Mouse (Mus musculus) MEL (cell line): Measurements from ENCODE around the gene Pfpl. TPM values are rescaled to one million over a fixed set of nuclear protein-coding genes. Genes with fewer than 3 reads are reported as not detected.

ENCODE experiments used
- DNase-seq: peaks from one replicate; pipeline ENCODE4 v3.0.0; 2011; ENCODE audit warnings: low read depth, low spot score
- H3K27ac ChIP-seq: 2 replicates; pipeline ENCODE4 v1.5.1; 2012; ENCODE audit warnings: low read depth, mild to moderate bottlenecking, control low read depth, low read length, moderate library complexity; ENCODE audit not compliant: control insufficient read depth
- H3K27me3 ChIP-seq, 2 experiments: fragments of 150-350 bp in 1 of 2; sonication (generic) in 1 of 2; 2 replicates each; pipeline ENCODE4 v1.6.1; 2012; ENCODE audit warnings: low read length in 2 of 2, mild to moderate bottlenecking in 2 of 2, improper control_type of control experiment in 1 of 2, moderate library complexity in 1 of 2; ENCODE audit not compliant: insufficient read depth in 2 of 2, control insufficient read depth in 1 of 2
- H3K36me3 ChIP-seq, 2 experiments: 2 replicates each; pipeline ENCODE4 v1.6.1; 2012 to 2014; ENCODE audit warnings: low read length in 2 of 2, improper control_type of control experiment in 1 of 2, inconsistent platforms in 1 of 2, mild to moderate bottlenecking in 1 of 2; ENCODE audit not compliant: insufficient read depth in 2 of 2, control insufficient read depth in 1 of 2
- H3K4me1 ChIP-seq, 2 experiments: fragments of 150-350 bp in 1 of 2; sonication (generic) in 1 of 2; 2 replicates each; pipeline ENCODE4 v1.6.1; 2012; ENCODE audit warnings: low read length in 2 of 2, improper control_type of control experiment in 1 of 2, mild to moderate bottlenecking in 1 of 2; ENCODE audit not compliant: insufficient read depth in 2 of 2, control insufficient read depth in 1 of 2
- H3K4me3 ChIP-seq, 2 experiments: fragments of 150-350 bp in 1 of 2; sonication (generic) in 1 of 2; 2 replicates each; pipeline ENCODE4 v1.5.1; 2012; ENCODE audit warnings: low read depth in 2 of 2, low read length in 2 of 2, mild to moderate bottlenecking in 2 of 2, moderate library complexity in 2 of 2, control low read depth in 1 of 2, improper control_type of control experiment in 1 of 2; ENCODE audit not compliant: control insufficient read depth in 1 of 2, insufficient read depth in 1 of 2
- H3K79me2 ChIP-seq: 2 replicates; pipeline ENCODE4 v1.6.1; 2012; ENCODE audit warnings: mild to moderate bottlenecking, low read length, moderate library complexity; ENCODE audit not compliant: control insufficient read depth, poor library complexity, insufficient read depth
- H3K9ac ChIP-seq: 2 replicates; pipeline ENCODE4 v1.6.1; 2012; ENCODE audit warnings: low read depth, mild to moderate bottlenecking, control low read depth, low read length, moderate library complexity; ENCODE audit not compliant: control insufficient read depth, poor library complexity, severe bottlenecking
- H3K9me3 ChIP-seq: fragments of 150-350 bp; sonication (generic); replicated peaks from 2 replicates; pipeline ENCODE4 v1.6.1; 2012; ENCODE audit warnings: mild to moderate bottlenecking, low read length, improper control_type of control experiment, moderate library complexity; ENCODE audit not compliant: insufficient read depth
- BHLHE40 ChIP-seq: IDR thresholded peaks from 2 replicates; pipeline ENCODE4 v1.6.1; 2012; ENCODE audit warnings: low read depth, mild to moderate bottlenecking, inconsistent platforms, low read length, improper control_type of control experiment, borderline replicate concordance
- CHD1 ChIP-seq: IDR thresholded peaks from 2 replicates; pipeline ENCODE4 v1.6.1; 2012; ENCODE audit warnings: low read depth, mild to moderate bottlenecking, inconsistent platforms, low read length, improper control_type of control experiment
- CTCF ChIP-seq, 3 experiments: IDR thresholded peaks in 2 of 3; conservative IDR thresholded peaks in 1 of 3; 2 replicates each; pipeline ENCODE4 v1.5.1; 2011 to 2012; ENCODE audit warnings: low read length in 3 of 3, low read depth in 2 of 3, mild to moderate bottlenecking in 2 of 3, improper control_type of control experiment in 1 of 3, inconsistent platforms in 1 of 3, mixed read lengths in 1 of 3, moderate library complexity in 1 of 3; ENCODE audit not compliant: control insufficient read depth in 1 of 3, insufficient read depth in 1 of 3, poor library complexity in 1 of 3, severe bottlenecking in 1 of 3
- ELF1 ChIP-seq: IDR thresholded peaks from 2 replicates; pipeline ENCODE4 v1.6.1; 2014; ENCODE audit warnings: low read depth, mild to moderate bottlenecking, inconsistent platforms, low read length, improper control_type of control experiment, moderate library complexity
- ETS1 ChIP-seq: IDR thresholded peaks from 2 replicates; pipeline ENCODE4 v1.6.1; 2012; ENCODE audit warnings: low read depth, mild to moderate bottlenecking, inconsistent platforms, low read length, improper control_type of control experiment, moderate library complexity
- HCFC1 ChIP-seq: IDR thresholded peaks from 2 replicates; pipeline ENCODE4 v1.6.1; 2012; ENCODE audit warnings: low read depth, mild to moderate bottlenecking, inconsistent platforms, low read length, improper control_type of control experiment, moderate library complexity
- MAX ChIP-seq: IDR thresholded peaks from 2 replicates; pipeline ENCODE4 v1.6.1; 2011; ENCODE audit warnings: low read length, improper control_type of control experiment
- MAZ ChIP-seq: IDR thresholded peaks from 2 replicates; pipeline ENCODE4 v1.6.1; 2012; ENCODE audit warnings: low read depth, mild to moderate bottlenecking, inconsistent platforms, low read length, improper control_type of control experiment
- MEF2A ChIP-seq: IDR thresholded peaks from 2 replicates; pipeline ENCODE4 v1.6.1; 2014; ENCODE audit warnings: low read depth, mild to moderate bottlenecking, inconsistent platforms, low read length, improper control_type of control experiment; ENCODE audit not compliant: poor library complexity, insufficient replicate concordance, severe bottlenecking; ENCODE audit errors: extremely low read depth
- MXI1 ChIP-seq: IDR thresholded peaks from 2 replicates; pipeline ENCODE4 v1.6.1; 2011; ENCODE audit warnings: mild to moderate bottlenecking, low read depth, low read length, improper control_type of control experiment
- MYB ChIP-seq: IDR thresholded peaks from 2 replicates; pipeline ENCODE4 v1.6.1; 2011; ENCODE audit warnings: mild to moderate bottlenecking, low read depth, low read length, improper control_type of control experiment
- MYC ChIP-seq: IDR thresholded peaks from 2 replicates; pipeline ENCODE4 v1.6.1; 2011; ENCODE audit warnings: low read depth, mild to moderate bottlenecking, low read length, improper control_type of control experiment, moderate library complexity
- NELFE ChIP-seq: IDR thresholded peaks from 2 replicates; pipeline ENCODE4 v1.6.1; 2011; ENCODE audit warnings: low read depth, low read length, improper control_type of control experiment
- POLR2A ChIP-seq, 2 experiments: IDR thresholded peaks; 2 replicates each; pipeline ENCODE4 v1.6.1; 2011 to 2012; ENCODE audit warnings: low read length in 2 of 2, mild to moderate bottlenecking in 2 of 2, control low read depth in 1 of 2, improper control_type of control experiment in 1 of 2, low read depth in 1 of 2, moderate library complexity in 1 of 2; ENCODE audit not compliant: control insufficient read depth in 1 of 2, insufficient read depth in 1 of 2, poor library complexity in 1 of 2
- RAD21 ChIP-seq: IDR thresholded peaks from 2 replicates; pipeline ENCODE4 v1.6.1; 2011; ENCODE audit warnings: mild to moderate bottlenecking, low read depth, low read length, improper control_type of control experiment
- SMC3 ChIP-seq: IDR thresholded peaks from 2 replicates; pipeline ENCODE4 v1.6.1; 2011; ENCODE audit warnings: low read depth, low read length, improper control_type of control experiment
- TBP ChIP-seq: IDR thresholded peaks from 2 replicates; pipeline ENCODE4 v1.8.0; 2011; ENCODE audit warnings: low read depth, low read length, improper control_type of control experiment
- USF1 ChIP-seq: IDR thresholded peaks from 2 replicates; pipeline ENCODE4 v1.6.1; 2014; ENCODE audit warnings: low read depth, mild to moderate bottlenecking, inconsistent platforms, low read length, improper control_type of control experiment, moderate library complexity
- ZC3H11A ChIP-seq: IDR thresholded peaks from 2 replicates; pipeline ENCODE4 v1.6.1; 2012; ENCODE audit warnings: low read depth, mild to moderate bottlenecking, inconsistent platforms, low read length, improper control_type of control experiment
- ZKSCAN1 ChIP-seq: IDR thresholded peaks from 2 replicates; pipeline ENCODE4 v1.6.1; 2012; ENCODE audit warnings: low read depth, mild to moderate bottlenecking, inconsistent platforms, low read length, improper control_type of control experiment, moderate library complexity
- ZMIZ1 ChIP-seq: IDR thresholded peaks from 2 replicates; pipeline ENCODE4 v1.6.1; 2012; ENCODE audit warnings: low read depth, mild to moderate bottlenecking, inconsistent platforms, low read length, improper control_type of control experiment, moderate library complexity
- polyA plus RNA-seq, 2 experiments: library from polyadenylated mRNA; stranded (reverse) in 1 of 2; unstranded in 1 of 2; fragments of >175 nt in 1 of 2; fragments of >200 nt in 1 of 2; gene quantifications; 2 replicates each; pipeline versions ENCODE4 v1.2.1 to v1.2.4; 2012; ENCODE audit warnings: low replicate concordance in 2 of 2, low read depth in 1 of 2; ENCODE audit not compliant: insufficient read length in 2 of 2, insufficient read depth in 1 of 2, missing spikeins in 1 of 2
- total RNA-seq: library from RNA; depleted of rRNA; stranded (reverse); fragments of 300-350 nt; gene quantifications from 2 replicates; pipeline ENCODE4 v1.2.3, GENCODE M21; 2012

Pfpl gene
- total and polyA plus RNA-seq, 3 experiments: not detected

DNA sequence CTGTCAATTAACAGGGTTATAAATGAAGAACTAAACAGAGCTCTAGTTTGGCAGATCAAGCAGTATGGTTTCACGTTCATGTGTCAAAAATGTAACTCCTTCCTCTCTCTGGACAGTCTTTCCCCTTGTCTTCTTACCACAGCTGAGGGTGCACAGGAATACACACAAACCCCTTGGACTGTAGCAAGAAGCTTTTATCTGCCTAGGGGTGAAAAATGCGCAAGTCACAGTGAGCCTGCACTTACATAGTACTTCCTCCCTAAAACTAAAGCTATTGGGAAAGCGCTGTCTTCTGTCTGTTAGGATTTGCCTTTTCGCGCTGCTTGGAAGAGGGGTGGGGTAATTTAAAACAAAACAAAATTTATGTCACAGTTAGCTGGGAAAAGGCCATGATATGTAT lies 36.4 kb downstream of the Pfpl start (continued):
- TF ChIP-seq ETS1: peak; percentile 30; the same call in 1 of the 2 replicates
- TF ChIP-seq ZC3H11A: no peak
- no peak for TF ChIP-seq SMC3
- no peak for TF ChIP-seq MYB
- TF ChIP-seq MYC: no peak
- TF ChIP-seq POLR2A (IDR thresholded peaks at IDR 0.05; ENCODE audit: control insufficient read depth in 1 of 2, insufficient read depth in 1 of 2, low read depth in 1 of 2, low read length in 2 of 2, poor library complexity in 1 of 2): no peak
- no peak for TF ChIP-seq CTCF (IDR thresholded peaks at IDR 0.05 in 2 of 3, conservative IDR thresholded peaks at IDR 0.05 in 1 of 3; ENCODE audit: control insufficient read depth in 1 of 3, insufficient read depth in 1 of 3, low read depth in 2 of 3, low read length in 3 of 3, poor library complexity in 1 of 3, severe bottlenecking in 1 of 3)

GRCm38 (mm10) chr19:12464674-12465073 lies 37.0 kb downstream of the Pfpl start:
- Histone ChIP-seq H3K27me3 (no peaks in the 10 kb centered on the region), H3K4me3 (no peak overlapping the region), H3K9ac (no peak overlapping the region), H3K4me1 (peaks cover 3 to 4% of the 10 kb centered on the region in 2 experiments; a peak in 2 of 4 replicates), H3K9me3 (no peaks in the 10 kb centered on the region), H3K36me3 (peaks cover 0 to 9% of the 10 kb centered on the region in 2 experiments; a peak in 2 of 4 replicates)
- DNase-seq: no peak
- TF ChIP-seq ZKSCAN1 (no peak), ZMIZ1 (no peak), MXI1 (no peak), TBP (no peak), BHLHE40 (no peak), MAX (no peak), SMC3 (no peak), POLR2A (IDR thresholded peaks at IDR 0.05; ENCODE audit: control insufficient read depth in 1 of 2, insufficient read depth in 1 of 2, low read depth in 1 of 2, low read length in 2 of 2, poor library complexity in 1 of 2) (no peak), MAZ (no peak), NELFE (no peak), MEF2A (no peak), RAD21 (no peak), CHD1 (no peak), CTCF (IDR thresholded peaks at IDR 0.05 in 2 of 3, conservative IDR thresholded peaks at IDR 0.05 in 1 of 3; ENCODE audit: control insufficient read depth in 1 of 3, insufficient read depth in 1 of 3, low read depth in 2 of 3, low read length in 3 of 3, poor library complexity in 1 of 3, severe bottlenecking in 1 of 3) (no peak), MYC (no peak), ELF1 (no peak), HCFC1 (no peak), USF1 (no peak)
- TF ChIP-seq, all 39 proteins: peak for 0
- no peak overlapping the region for H3K27ac ChIP-seq
- H3K79me2 ChIP-seq: no peaks in the 10 kb centered on the region
